Mouse (Mus musculus) midbrain, embryonic 10.5 days (tissue): Measurements from ENCODE around the gene Cx3cr1. TPM values are rescaled to one million over a fixed set of nuclear protein-coding genes. Genes with fewer than 3 reads are reported as not detected.

ENCODE experiments used
- DNase-seq: peaks from one replicate; pipeline ENCODE4 v3.0.0-alpha.2; 2017; ENCODE audit warnings: low spot score
- H3K27ac ChIP-seq: fragments of 300-500 bp; sonication (generic); replicated peaks from 2 replicates; pipeline ENCODE4 v1.5.1; 2016; ENCODE audit warnings: mild to moderate bottlenecking
- H3K27me3 ChIP-seq: fragments of 300-500 bp; sonication (generic); 2 replicates; pipeline ENCODE4 v1.6.1; 2016; ENCODE audit warnings: low read depth, mild to moderate bottlenecking; ENCODE audit not compliant: poor library complexity, severe bottlenecking
- H3K36me3 ChIP-seq: fragments of 300-500 bp; sonication (generic); 2 replicates; pipeline ENCODE4 v1.6.1; 2016; ENCODE audit warnings: mild to moderate bottlenecking, moderate library complexity
- H3K4me1 ChIP-seq: fragments of 300-500 bp; sonication (generic); 2 replicates; pipeline ENCODE4 v1.6.1; 2016
- H3K4me3 ChIP-seq: fragments of 300-500 bp; sonication (generic); 2 replicates; pipeline ENCODE4 v1.5.1; 2016; ENCODE audit warnings: mild to moderate bottlenecking, moderate library complexity
- H3K9me3 ChIP-seq: fragments of 300-500 bp; sonication (generic); replicated peaks from 2 replicates; pipeline ENCODE4 v1.6.1; 2016; ENCODE audit warnings: mild to moderate bottlenecking
- WGBS: fragments of 180-500 bp; shearing (Covaris S2); methylation state at CpG from one replicate; pipeline ENCODE4 v1.1.7; 2016; 5-methylcytosine and 5-hydroxymethylcytosine counted together
- polyA plus RNA-seq: library from polyadenylated mRNA; unstranded; fragments of >200 nt; fragmentation: Nextera tagmentation; extraction: Ambion mirVana; gene quantifications from 2 replicates; pipeline ENCODE4 v1.2.1, GENCODE M21; 2016

The Cx3cr1 gene
- polyA plus RNA-seq, 1 experiment from 2014 or later: 5.9 TPM

- 77% methylated on average over 5 of the region's 5 CpGs for WGBS
- peaks cover 27% of the 10 kb centered on the region for H3K27me3 ChIP-seq
- H3K9me3 ChIP-seq: no peaks in the 10 kb centered on the region
- H3K4me3 ChIP-seq: no peak overlapping the region
- no peak overlapping the region for H3K27ac ChIP-seq
- H3K36me3 ChIP-seq: no peaks in the 10 kb centered on the region
- peaks cover 17% of the 10 kb centered on the region for H3K4me1 ChIP-seq
- no peak for DNase-seq
Observed at GRCm38 (mm10) chr9:120000761-120001160, 68.9 kb downstream of the Cx3cr1 start.

DNA sequence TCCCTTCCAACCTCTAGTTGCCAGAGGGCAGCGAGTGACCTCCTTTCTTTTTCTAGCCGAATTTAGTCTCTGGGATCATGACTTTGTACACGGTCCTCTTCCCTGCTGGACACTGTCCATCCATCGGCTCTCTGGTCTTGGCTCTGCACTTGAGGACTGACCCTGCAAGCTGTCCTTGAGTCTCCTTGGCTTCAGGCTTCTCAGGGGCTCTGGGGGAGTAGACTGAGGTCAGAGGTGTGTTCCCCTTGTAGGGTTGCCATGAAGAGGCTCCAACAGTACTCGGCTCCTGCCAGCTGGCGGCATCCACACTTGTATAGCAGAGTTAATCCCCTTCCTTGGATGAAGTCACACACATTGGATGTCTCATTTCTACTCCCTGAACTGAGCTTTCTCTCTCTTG is 70.0 kb downstream of the Cx3cr1 start:
- Histone ChIP-seq H3K4me3 (no peak overlapping the region), H3K27ac (no peak overlapping the region), H3K27me3 (peaks cover 27% of the 10 kb centered on the region), H3K36me3 (no peaks in the 10 kb centered on the region), H3K9me3 (no peaks in the 10 kb centered on the region), H3K4me1 (peaks cover 17% of the 10 kb centered on the region)
- DNase-seq: no peak
- 77% methylated on average over 6 of the region's 6 CpGs for WGBS

DNA sequence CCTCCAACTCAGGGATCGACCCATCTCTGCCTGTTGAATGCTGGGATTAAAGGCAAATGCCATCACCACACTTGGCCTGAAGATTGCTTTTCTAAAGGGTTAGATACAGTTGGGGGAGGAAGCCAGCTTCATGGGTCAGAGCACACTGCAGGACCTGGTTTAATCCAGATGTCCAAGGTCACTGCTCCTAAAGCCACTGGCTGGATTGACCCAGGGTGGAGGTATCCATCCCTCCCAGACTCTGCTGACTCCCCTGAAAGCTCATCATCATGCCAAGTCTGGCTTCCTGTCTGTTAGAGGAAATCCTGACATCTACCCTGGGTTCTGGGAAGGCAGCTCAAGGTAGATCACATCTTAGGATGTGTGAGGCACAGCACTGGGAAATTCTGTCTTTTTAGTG is 70.9 kb downstream of the Cx3cr1 start:
- H3K4me1 ChIP-seq: peaks cover 12% of the 10 kb centered on the region
- no peak overlapping the region for H3K4me3 ChIP-seq
- H3K27me3 ChIP-seq: peaks cover 27% of the 10 kb centered on the region
- no peak overlapping the region for H3K27ac ChIP-seq
- H3K9me3 ChIP-seq: no peaks in the 10 kb centered on the region
- 62% methylated on average over 1 of the region's 1 CpGs for WGBS
- no peak for DNase-seq
- H3K36me3 ChIP-seq: no peaks in the 10 kb centered on the region

- H3K4me1 ChIP-seq: peaks cover 6% of the 10 kb centered on the region
- WGBS: 86% methylated on average over 4 of the region's 4 CpGs
Observed at GRCm38 (mm10) chr9:119996080-119996479, 73.6 kb downstream of the Cx3cr1 start.

DNA sequence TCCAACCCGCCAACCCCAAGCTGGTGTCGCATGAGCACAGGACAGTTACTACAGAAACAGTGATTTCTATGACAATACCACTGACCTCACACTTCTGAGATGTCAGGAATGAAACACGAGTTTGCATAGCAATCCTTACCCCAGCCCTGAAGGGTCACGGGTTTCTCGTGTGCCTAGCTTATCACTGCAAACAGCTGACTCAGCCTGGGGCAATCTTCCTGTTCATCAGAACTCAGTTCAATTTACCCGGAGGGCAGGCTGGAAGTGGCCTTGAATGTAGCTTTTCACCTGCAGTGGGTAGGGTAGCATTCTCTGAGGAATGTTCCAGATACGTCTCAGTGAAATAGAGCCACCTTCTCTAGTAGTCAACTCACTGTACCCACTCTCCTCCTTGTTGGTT is 75.5 kb downstream of the Cx3cr1 start:
- WGBS: 80% methylated on average over 7 of the region's 7 CpGs

More at GRCm38 (mm10) chr9:119996080-119996479, 73.6 kb downstream of the Cx3cr1 start:
- Histone ChIP-seq H3K27ac (no peak overlapping the region), H3K4me3 (no peak overlapping the region), H3K36me3 (no peaks in the 10 kb centered on the region), H3K27me3 (peaks cover 18% of the 10 kb centered on the region), H3K9me3 (no peaks in the 10 kb centered on the region)
- DNase-seq: no peak

GRCm38 (mm10) chr9:119993092-119993844 is 76.4 kb downstream of the Cx3cr1 start:
- Histone ChIP-seq H3K4me3 (no peak overlapping the region), H3K4me1 (peaks cover 7% of the 10 kb centered on the region), H3K27ac (no peak overlapping the region), H3K27me3 (peaks cover 8% of the 10 kb centered on the region; the same call in 1 of the 2 replicates), H3K36me3 (no peaks in the 10 kb centered on the region), H3K9me3 (no peaks in the 10 kb centered on the region)
- no peak for DNase-seq
- 78% methylated on average over 10 of the region's 10 CpGs for WGBS

More for the DNA sequence above, 75.5 kb downstream of the Cx3cr1 start:
- no peak for DNase-seq
- H3K36me3 ChIP-seq: no peaks in the 10 kb centered on the region
- peaks cover 8% of the 10 kb centered on the region; the same call in 1 of the 2 replicates for H3K27me3 ChIP-seq
- no peak overlapping the region for H3K27ac ChIP-seq
- no peak overlapping the region for H3K4me3 ChIP-seq
- H3K9me3 ChIP-seq: no peaks in the 10 kb centered on the region
- H3K4me1 ChIP-seq: peaks cover 7% of the 10 kb centered on the region

DNA sequence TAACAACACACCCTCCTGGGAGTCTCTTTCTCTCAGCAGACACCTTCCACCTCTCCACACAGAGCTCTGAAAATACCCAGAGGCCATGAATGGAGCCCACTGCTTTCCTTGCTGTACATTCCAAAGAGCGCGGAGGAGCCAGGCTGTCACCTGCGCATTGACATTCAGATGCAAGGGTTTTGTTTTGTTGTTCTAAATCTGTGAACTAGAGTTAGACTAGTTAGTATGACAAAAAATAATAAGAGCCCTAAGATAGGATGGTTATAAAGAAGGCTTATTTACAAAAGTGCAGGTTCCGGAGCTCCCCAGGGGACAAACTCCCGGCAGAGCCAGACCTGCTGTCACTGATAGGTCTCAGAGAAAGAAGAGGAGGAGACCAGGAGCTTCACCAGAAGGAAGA is 78.4 kb downstream of the Cx3cr1 start:
- no peak overlapping the region for H3K4me3 ChIP-seq
- H3K36me3 ChIP-seq: no peaks in the 10 kb centered on the region
- DNase-seq: no peak
- H3K27ac ChIP-seq: no peak overlapping the region
- WGBS: 15% methylated on average over 5 of the region's 5 CpGs
- no peaks in the 10 kb centered on the region for H3K9me3 ChIP-seq
- peaks cover 7% of the 10 kb centered on the region for H3K4me1 ChIP-seq
- peaks cover 8% of the 10 kb centered on the region; the same call in 1 of the 2 replicates for H3K27me3 ChIP-seq

- DNase-seq: no peak
- Histone ChIP-seq H3K4me3 (no peak overlapping the region), H3K36me3 (no peaks in the 10 kb centered on the region), H3K9me3 (no peaks in the 10 kb centered on the region), H3K27ac (no peak overlapping the region), H3K27me3 (peaks cover 19% of the 10 kb centered on the region; the same call in 1 of the 2 replicates), H3K4me1 (peaks cover 25% of the 10 kb centered on the region)
- 58% methylated on average over 7 of the region's 7 CpGs for WGBS
Observed at GRCm38 (mm10) chr9:119988304-119988703, 81.4 kb downstream of the Cx3cr1 start.

- Histone ChIP-seq H3K4me3 (no peak overlapping the region), H3K27me3 (peaks cover 26% of the 10 kb centered on the region; the same call in 1 of the 2 replicates), H3K36me3 (no peaks in the 10 kb centered on the region), H3K27ac (no peak overlapping the region), H3K9me3 (no peaks in the 10 kb centered on the region), H3K4me1 (peaks cover 41% of the 10 kb centered on the region)
- no peak for DNase-seq
- 78% methylated on average over 10 of the region's 10 CpGs for WGBS
Observed at GRCm38 (mm10) chr9:119985881-119986574, 83.7 kb downstream of the Cx3cr1 start.

GRCm38 (mm10) chr9:119984536-119985011 is 85.1 kb downstream of the Cx3cr1 start, which contains the start of gene Csrnp1:
Gene Csrnp1, minus strand, starts transcription at chr9:119984658.
- Histone ChIP-seq H3K9me3 (no peaks in the 10 kb centered on the region), H3K27ac (peak within 1 kb of the TSS; percentile 80), H3K4me1 (peaks cover 55% of the 10 kb centered on the region), H3K27me3 (peaks cover 30% of the 10 kb centered on the region; the same call in 1 of the 2 replicates), H3K4me3 (peak within 1 kb of the TSS; percentile 69), H3K36me3 (no peaks in the 10 kb centered on the region)
- 4% methylated on average over 14 of the region's 14 CpGs for WGBS
- peak; percentile 52 for DNase-seq

GRCm38 (mm10) chr9:119983585-119984535 is 85.8 kb downstream of the Cx3cr1 start:
- Histone ChIP-seq H3K4me1 (peaks cover 62% of the 10 kb centered on the region), H3K4me3 (peak overlapping the region; percentile 69), H3K27ac (peak overlapping the region; percentile 80), H3K36me3 (no peaks in the 10 kb centered on the region), H3K9me3 (no peaks in the 10 kb centered on the region), H3K27me3 (peaks cover 30% of the 10 kb centered on the region; the same call in 1 of the 2 replicates)
- peak; percentile 77 for DNase-seq
- under 1% methylated on average over 74 of the region's 79 CpGs for WGBS
